Mouse (Mus musculus) ES-Bruce4 (cell line): Measurements from ENCODE around the gene Cnbp. TPM values are rescaled to one million over a fixed set of nuclear protein-coding genes. Genes with fewer than 3 reads are reported as not detected.

ENCODE experiments used
- H3K27ac ChIP-seq: 2 replicates; pipeline ENCODE4 v1.5.1; 2012; ENCODE audit warnings: low read length, inconsistent platforms; ENCODE audit not compliant: insufficient read depth
- H3K27me3 ChIP-seq: 2 replicates; pipeline ENCODE4 v1.6.1; 2012; ENCODE audit warnings: mild to moderate bottlenecking, low read length, inconsistent platforms; ENCODE audit not compliant: control insufficient read depth, poor library complexity, insufficient read depth, severe bottlenecking
- H3K36me3 ChIP-seq: 2 replicates; pipeline ENCODE4 v1.6.1; 2012; ENCODE audit warnings: inconsistent platforms, mild to moderate bottlenecking, low read length, moderate library complexity; ENCODE audit not compliant: control insufficient read depth, poor library complexity, insufficient read depth, severe bottlenecking
- H3K4me1 ChIP-seq: one replicate; pipeline ENCODE4 v1.8.1; 2011; ENCODE audit warnings: low read length; ENCODE audit not compliant: control insufficient read depth, insufficient read depth
- H3K4me3 ChIP-seq: 2 replicates; pipeline ENCODE4 v1.5.1; 2011; ENCODE audit warnings: low read depth, mild to moderate bottlenecking, low read length
- H3K9ac ChIP-seq: 2 replicates; pipeline ENCODE4 v1.6.1; 2012; ENCODE audit warnings: low read depth, mild to moderate bottlenecking, inconsistent platforms; ENCODE audit not compliant: poor library complexity, severe bottlenecking
- H3K9me3 ChIP-seq: replicated peaks from 2 replicates; pipeline ENCODE4 v1.6.1; 2012; ENCODE audit warnings: mild to moderate bottlenecking, low read length, inconsistent platforms; ENCODE audit not compliant: control insufficient read depth, poor library complexity, insufficient read depth, severe bottlenecking
- CTCF ChIP-seq: IDR thresholded peaks from one replicate; pipeline ENCODE4 v1.8.1; 2011; ENCODE audit warnings: low read depth, low read length
- EP300 ChIP-seq: IDR thresholded peaks from 2 replicates; pipeline ENCODE4 v1.6.1; 2011; ENCODE audit warnings: low read depth, low read length; ENCODE audit not compliant: insufficient read depth
- POLR2A ChIP-seq: IDR thresholded peaks from one replicate; pipeline ENCODE4 v1.8.1; 2011; ENCODE audit warnings: low read length; ENCODE audit not compliant: insufficient read depth
- polyA plus RNA-seq: library from polyadenylated mRNA; stranded (reverse); fragments of >200 nt; gene quantifications from 2 replicates; pipeline ENCODE4 v1.2.4, GENCODE M21; 2011; ENCODE audit warnings: low read depth; ENCODE audit not compliant: missing spikeins, insufficient read depth, insufficient read length

Cnbp gene
- polyA plus RNA-seq, 1 experiment: 481 TPM

- Histone ChIP-seq H3K27ac (no peak overlapping the region), H3K9me3 (no peaks in the 10 kb centered on the region), H3K27me3 (no peaks in the 10 kb centered on the region), H3K4me1 (no peaks in the 10 kb centered on the region), H3K4me3 (no peak overlapping the region), H3K36me3 (no peaks in the 10 kb centered on the region), H3K9ac (no peak overlapping the region)
- no peak for TF ChIP-seq POLR2A
- TF ChIP-seq CTCF: no peak
Observed at GRCm38 (mm10) chr6:87882221-87882620, 31.3 kb upstream of the Cnbp start.

- TF ChIP-seq EP300 (no peak), CTCF (no peak), POLR2A (no peak)
- Histone ChIP-seq H3K27ac (no peak overlapping the region), H3K4me1 (no peaks in the 10 kb centered on the region), H3K36me3 (no peaks in the 10 kb centered on the region), H3K9ac (no peak overlapping the region), H3K4me3 (no peak overlapping the region), H3K27me3 (no peaks in the 10 kb centered on the region), H3K9me3 (no peaks in the 10 kb centered on the region)
Observed at GRCm38 (mm10) chr6:87879628-87880027, 28.7 kb upstream of the Cnbp start.

DNA sequence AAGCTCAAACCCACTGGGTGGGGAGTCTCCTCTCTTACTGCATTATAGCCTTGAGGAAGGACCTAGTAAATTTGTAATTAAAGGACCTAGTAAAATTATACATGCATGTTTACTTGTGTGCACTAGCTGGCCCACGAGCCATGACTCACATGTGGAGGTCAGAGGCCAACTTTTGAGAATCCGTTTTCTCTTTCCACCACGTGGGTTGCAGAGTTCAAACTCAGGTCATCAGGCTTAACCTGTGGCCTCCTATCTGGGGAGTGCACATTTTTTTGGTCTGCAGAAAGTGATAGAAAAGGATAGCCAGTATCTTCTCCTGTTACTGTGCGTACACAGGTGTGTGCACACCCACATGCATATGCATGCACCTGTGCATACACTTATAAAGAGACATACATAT lies 28.1 kb upstream of the Cnbp start:
- TF ChIP-seq POLR2A (no peak), CTCF (no peak)
- H3K36me3 ChIP-seq: no peaks in the 10 kb centered on the region
- H3K4me1 ChIP-seq: no peaks in the 10 kb centered on the region
- H3K4me3 ChIP-seq: no peak overlapping the region
- no peak overlapping the region for H3K9ac ChIP-seq
- no peaks in the 10 kb centered on the region for H3K9me3 ChIP-seq
- no peak overlapping the region for H3K27ac ChIP-seq
- H3K27me3 ChIP-seq: no peaks in the 10 kb centered on the region

DNA sequence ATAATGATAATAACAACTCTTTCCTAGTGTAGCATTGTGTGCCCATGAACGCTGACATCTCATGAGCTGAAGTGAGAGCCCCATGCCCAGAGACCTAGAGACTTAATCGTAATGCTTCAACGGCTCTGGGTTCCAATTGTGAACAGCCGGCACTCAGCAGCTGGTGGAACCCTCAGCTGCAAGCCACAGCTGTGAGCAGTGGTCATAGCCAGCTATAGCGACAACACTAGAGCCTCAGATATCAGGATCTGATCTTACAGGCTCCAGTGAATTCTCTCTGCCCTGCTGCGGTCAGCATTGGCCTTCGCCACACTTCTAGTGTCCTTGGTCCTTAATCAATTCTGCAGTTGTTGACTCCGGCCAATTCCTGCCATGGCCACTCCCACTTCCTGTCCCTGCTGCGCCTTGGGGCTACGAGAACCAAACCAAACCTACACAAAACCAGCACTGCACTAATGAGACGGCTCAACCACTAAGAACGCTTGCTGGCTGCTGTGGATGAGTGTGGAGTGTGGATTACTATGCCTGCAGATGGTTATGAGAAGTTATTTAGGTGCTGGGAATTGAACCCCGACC lies 25.2 kb upstream of the Cnbp start:
- H3K4me3 ChIP-seq: peak overlapping the region; percentile 52

DNA sequence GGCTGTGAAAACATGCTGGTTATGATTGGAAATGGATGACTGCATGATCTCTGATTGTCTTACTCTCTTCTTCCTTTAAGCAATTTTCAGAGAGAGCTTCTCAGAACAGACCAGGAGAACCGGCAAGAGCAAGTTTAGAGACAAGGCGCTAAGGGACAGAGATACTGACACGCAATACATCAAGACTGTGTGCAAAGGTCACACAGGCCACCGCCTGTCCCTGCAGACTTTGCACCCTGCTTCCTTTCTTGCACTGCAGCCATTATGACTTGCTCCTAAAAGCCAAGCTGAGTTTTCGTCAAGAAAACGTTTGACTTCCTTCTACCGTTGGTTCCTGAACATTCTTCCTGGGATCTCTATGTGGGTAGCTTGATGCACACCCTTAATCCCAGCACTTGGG lies 24.7 kb upstream of the Cnbp start:
- TF ChIP-seq EP300 (no peak), POLR2A (no peak), CTCF (no peak)
- H3K9me3 ChIP-seq: no peaks in the 10 kb centered on the region
- no peaks in the 10 kb centered on the region for H3K4me1 ChIP-seq
- no peak overlapping the region for H3K4me3 ChIP-seq
- no peaks in the 10 kb centered on the region for H3K36me3 ChIP-seq
- no peaks in the 10 kb centered on the region for H3K27me3 ChIP-seq
- H3K27ac ChIP-seq: no peak overlapping the region
- no peak overlapping the region for H3K9ac ChIP-seq

More for the DNA sequence above, 25.2 kb upstream of the Cnbp start:
- TF ChIP-seq EP300: peak; percentile 48; the same call in 1 of the 2 replicates
- TF ChIP-seq POLR2A: no peak
- H3K36me3 ChIP-seq: no peaks in the 10 kb centered on the region
- no peaks in the 10 kb centered on the region for H3K9me3 ChIP-seq
- H3K4me1 ChIP-seq: no peaks in the 10 kb centered on the region
- no peak overlapping the region for H3K9ac ChIP-seq
- H3K27ac ChIP-seq: peak overlapping the region; percentile 31; the same call in 1 of the 2 replicates
- H3K27me3 ChIP-seq: no peaks in the 10 kb centered on the region

GRCm38 (mm10) chr6:87875083-87875482 lies 24.2 kb upstream of the Cnbp start:
- Histone ChIP-seq H3K27me3 (no peaks in the 10 kb centered on the region), H3K27ac (no peak overlapping the region), H3K36me3 (no peaks in the 10 kb centered on the region), H3K4me3 (no peak overlapping the region), H3K4me1 (no peaks in the 10 kb centered on the region), H3K9ac (no peak overlapping the region), H3K9me3 (no peaks in the 10 kb centered on the region)
- TF ChIP-seq CTCF (no peak), POLR2A (no peak), EP300 (no peak)

DNA sequence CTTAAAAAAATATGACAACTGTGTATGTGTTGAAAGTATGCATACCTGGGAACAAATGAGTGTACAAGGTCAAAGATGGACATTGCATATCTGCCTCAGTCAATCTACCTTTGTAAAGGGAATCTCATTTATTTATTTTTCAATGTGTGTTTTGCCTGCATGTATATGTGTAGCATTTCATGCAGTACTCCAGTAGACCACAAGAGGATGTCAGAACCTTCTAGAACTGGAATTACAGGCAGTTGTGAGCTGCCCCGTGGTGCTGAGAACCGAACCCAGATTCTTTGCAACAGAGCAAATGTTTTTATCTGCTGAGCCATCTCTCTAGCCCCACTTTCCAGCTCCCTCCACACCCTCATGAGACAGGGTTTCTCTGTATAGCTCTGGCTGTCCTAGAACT lies 23.1 kb upstream of the Cnbp start:
- Histone ChIP-seq H3K9ac (no peak overlapping the region), H3K9me3 (no peaks in the 10 kb centered on the region), H3K4me1 (no peaks in the 10 kb centered on the region), H3K27me3 (no peaks in the 10 kb centered on the region), H3K27ac (no peak overlapping the region), H3K4me3 (no peak overlapping the region), H3K36me3 (no peaks in the 10 kb centered on the region)
- TF ChIP-seq POLR2A: no peak
- no peak for TF ChIP-seq EP300
- TF ChIP-seq CTCF: no peak
